In the genomic region with DNA sequence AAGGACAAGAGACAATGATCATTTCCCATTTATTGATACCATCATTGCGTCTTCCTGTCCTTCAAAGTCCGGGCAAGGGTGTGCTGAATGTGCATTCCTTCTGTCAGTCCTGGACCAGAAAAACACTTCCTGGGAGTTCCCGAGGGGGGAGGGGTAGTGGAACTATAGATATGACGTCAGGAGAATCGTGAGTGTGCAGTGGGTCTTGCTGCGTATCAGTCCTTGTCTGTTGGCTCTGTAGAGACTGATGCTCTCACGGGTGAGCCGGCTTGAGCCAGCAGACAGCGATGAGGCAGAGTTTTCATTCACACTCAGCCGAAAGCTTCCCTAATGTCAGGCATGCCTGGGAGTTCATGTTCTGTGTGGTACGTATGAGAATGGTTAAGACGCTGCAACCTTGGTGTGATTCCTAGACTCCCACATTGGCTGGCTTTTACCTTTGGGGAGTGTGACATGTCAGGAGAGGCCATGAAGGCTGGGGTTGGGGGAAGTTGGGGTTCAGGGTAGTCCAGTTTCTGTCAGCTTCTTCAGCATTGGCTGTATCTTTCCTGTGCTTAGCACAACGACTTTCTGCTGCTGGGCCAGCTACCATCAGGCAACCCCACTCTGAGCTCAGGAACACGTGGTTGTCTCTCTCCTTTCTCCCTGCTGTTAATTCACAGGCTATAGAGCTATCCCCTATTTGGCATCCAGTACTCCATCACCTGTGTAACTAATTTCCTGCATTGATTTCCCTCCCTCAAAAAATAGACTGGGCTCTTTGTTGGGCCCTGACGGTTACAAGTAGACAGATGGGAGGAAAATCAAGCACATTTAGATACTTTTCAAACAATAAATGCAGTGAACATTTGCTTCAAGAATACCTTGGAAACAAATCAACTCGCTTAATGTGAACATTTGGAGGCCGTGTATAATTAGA, we compare ENCODE assay signal across 10 mouse cellular contexts.
DNase-seq lines count a peak whose midpoint lies in the region; ATAC-seq and TF ChIP-seq lines count a peak whose summit lies in the region.
"Had no signal": no experiment of that assay in that cellular context is flagged by ENCODE, and none has a peak within 500 bp of the region (broad histone marks: within the 10 kb centered on the region; RNA-seq: fewer than 3 reads in every experiment).

No protein-coding gene starts in this region.

- H3K9ac ChIP-seq in intestine, embryonic 14.5 days (ENCODE audit: low read length), result no peak overlapping the region
- H3K9ac ChIP-seq in intestine, postnatal 0 days (ENCODE audit: low read depth, low read length), result no peak overlapping the region
- no peak overlapping the region for H3K9ac ChIP-seq in neural tube, embryonic 12.5 days
- no peak overlapping the region for H3K9ac ChIP-seq in heart, embryonic 12.5 days
- H3K9ac ChIP-seq in stomach, embryonic 16.5 days (ENCODE audit: low read length), result no peak overlapping the region
- H3K9ac ChIP-seq: liver, embryonic 12.5 days had no signal

- 54% methylated on average over 17 of the region's 17 CpGs for WGBS in intestine, embryonic 14.5 days
- WGBS in intestine, postnatal 0 days, result 59% methylated on average over 17 of the region's 17 CpGs
- 70% methylated on average over 17 of the region's 17 CpGs for WGBS in neural tube, embryonic 12.5 days
- 46% methylated on average over 17 of the region's 17 CpGs for WGBS in heart, embryonic 12.5 days
- 52% methylated on average over 17 of the region's 17 CpGs for WGBS in stomach, embryonic 16.5 days

- peak; percentile 62 for DNase-seq in intestine, embryonic 14.5 days (ENCODE audit: low spot score)
- DNase-seq in neural tube, embryonic 10.5 days (ENCODE audit: extremely low spot score, low spot score), result no peak
- no peak for DNase-seq in c-Kit-positive CD71-positive TER-119-positive erythroid progenitor cells, embryonic 14.5 days (ENCODE audit: low spot score)
- no peak for DNase-seq in frontal cortex, postnatal 14 days (ENCODE audit: low spot score in 2 of 2)
- DNase-seq: thymus, postnatal 25 days had no signal

- no peaks in the 10 kb centered on the region for H3K27me3 ChIP-seq in intestine, embryonic 14.5 days (replicated peaks; ENCODE audit: control insufficient read depth, insufficient read depth, low read length)
- H3K27me3 ChIP-seq in intestine, postnatal 0 days (replicated peaks; ENCODE audit: control insufficient read depth, insufficient read depth, low read length), result no peaks in the 10 kb centered on the region
- no peaks in the 10 kb centered on the region for H3K27me3 ChIP-seq in neural tube, embryonic 12.5 days (replicated peaks)
- H3K27me3 ChIP-seq in heart, embryonic 12.5 days (replicated peaks), result no peaks in the 10 kb centered on the region
- no peaks in the 10 kb centered on the region for H3K27me3 ChIP-seq in stomach, embryonic 16.5 days (ENCODE audit: control insufficient read depth, insufficient read depth, low read length)
- H3K27me3 ChIP-seq: liver, embryonic 12.5 days had no signal

- no peak overlapping the region for H3K4me2 ChIP-seq in intestine, embryonic 14.5 days (ENCODE audit: low read length)
- H3K4me2 ChIP-seq in intestine, postnatal 0 days (replicated peaks; ENCODE audit: low read depth), result no peak overlapping the region
- no peak overlapping the region for H3K4me2 ChIP-seq in neural tube, embryonic 12.5 days (replicated peaks)
- H3K4me2 ChIP-seq in heart, embryonic 12.5 days, result peak overlapping the region; percentile 27
- H3K4me2 ChIP-seq in stomach, embryonic 16.5 days (ENCODE audit: low read depth, low read length), result no peak overlapping the region
- H3K4me2 ChIP-seq: liver, embryonic 12.5 days had no signal

- no peak overlapping the region for H3K4me3 ChIP-seq in intestine, embryonic 14.5 days (ENCODE audit: low read depth, low read length)
- H3K4me3 ChIP-seq in intestine, postnatal 0 days (ENCODE audit: low read depth, low read length), result no peak overlapping the region
- H3K4me3 ChIP-seq in neural tube, embryonic 12.5 days, result no peak overlapping the region
- H3K4me3 ChIP-seq in heart, embryonic 12.5 days, result no peak overlapping the region
- no peak overlapping the region for H3K4me3 ChIP-seq in stomach, embryonic 16.5 days (replicated peaks; ENCODE audit: low read length)
- H3K4me3 ChIP-seq: liver, embryonic 12.5 days had no signal

- H3K36me3 ChIP-seq in intestine, embryonic 14.5 days (ENCODE audit: control insufficient read depth, insufficient read depth, low read length), result no peaks in the 10 kb centered on the region
- no peaks in the 10 kb centered on the region for H3K36me3 ChIP-seq in intestine, postnatal 0 days (ENCODE audit: control insufficient read depth, insufficient read depth)
- no peaks in the 10 kb centered on the region for H3K36me3 ChIP-seq in neural tube, embryonic 12.5 days
- no peaks in the 10 kb centered on the region for H3K36me3 ChIP-seq in heart, embryonic 12.5 days
- H3K36me3 ChIP-seq in stomach, embryonic 16.5 days (ENCODE audit: control insufficient read depth, insufficient read depth, low read length), result no peaks in the 10 kb centered on the region
- H3K36me3 ChIP-seq: liver, embryonic 12.5 days had no signal

- peak overlapping the region; percentile 81 for H3K27ac ChIP-seq in intestine, embryonic 14.5 days (ENCODE audit: low read depth)
- no peak overlapping the region for H3K27ac ChIP-seq in intestine, postnatal 0 days (ENCODE audit: low read depth, low read length)
- no peak overlapping the region for H3K27ac ChIP-seq in neural tube, embryonic 12.5 days
- no peak overlapping the region for H3K27ac ChIP-seq in heart, embryonic 12.5 days (ENCODE audit: poor library complexity, severe bottlenecking)
- peak overlapping the region; percentile 82 for H3K27ac ChIP-seq in stomach, embryonic 16.5 days (ENCODE audit: low read length)
- H3K27ac ChIP-seq: liver, embryonic 12.5 days had no signal

- TF ChIP-seq CTCF in intestine, postnatal 0 days (IDR thresholded peaks at IDR 0.05; ENCODE audit: low read depth), result no peak

- ATAC-seq in intestine, embryonic 14.5 days (replicated peaks; ENCODE audit: low FRiP score, low TSS enrichment, low read depth), result no peak
- ATAC-seq in intestine, postnatal 0 days, result no peak
- peak; percentile 65; the same call in 1 of the 2 replicates for ATAC-seq in neural tube, embryonic 12.5 days (ENCODE audit: low FRiP score, low read depth)
- peak; percentile 55; the same call in 1 of the 2 replicates for ATAC-seq in heart, embryonic 12.5 days (ENCODE audit: insufficient number of reproducible peaks, low FRiP score)
- peak; percentile 17; the same call in 1 of the 2 replicates for ATAC-seq in stomach, embryonic 16.5 days (ENCODE audit: insufficient read depth, low FRiP score)
- ATAC-seq: liver, embryonic 12.5 days had no signal

- peaks cover 20% of the 10 kb centered on the region for H3K4me1 ChIP-seq in intestine, embryonic 14.5 days (replicated peaks; ENCODE audit: control insufficient read depth, insufficient read depth, low read length)
- no peaks in the 10 kb centered on the region; the same call in 1 of the 2 replicates for H3K4me1 ChIP-seq in intestine, postnatal 0 days (replicated peaks; ENCODE audit: control insufficient read depth, insufficient read depth, low read length)
- peaks cover 12% of the 10 kb centered on the region for H3K4me1 ChIP-seq in neural tube, embryonic 12.5 days
- peaks cover 47% of the 10 kb centered on the region for H3K4me1 ChIP-seq in heart, embryonic 12.5 days (replicated peaks)
- H3K4me1 ChIP-seq in stomach, embryonic 16.5 days (ENCODE audit: control insufficient read depth, insufficient read depth, low read length), result peaks cover 23% of the 10 kb centered on the region
- H3K4me1 ChIP-seq: liver, embryonic 12.5 days had no signal

- H3K9me3 ChIP-seq in intestine, embryonic 14.5 days (ENCODE audit: control insufficient read depth, low read length), result no peaks in the 10 kb centered on the region
- H3K9me3 ChIP-seq in intestine, postnatal 0 days (ENCODE audit: control insufficient read depth), result no peaks in the 10 kb centered on the region
- H3K9me3 ChIP-seq in neural tube, embryonic 12.5 days, result no peaks in the 10 kb centered on the region
- no peaks in the 10 kb centered on the region for H3K9me3 ChIP-seq in heart, embryonic 12.5 days (replicated peaks)
- H3K9me3 ChIP-seq in stomach, embryonic 16.5 days (replicated peaks; ENCODE audit: control insufficient read depth, low read length), result no peaks in the 10 kb centered on the region
- H3K9me3 ChIP-seq: liver, embryonic 12.5 days had no signal

Comparison
In these comparisons a context has a peak if more than half of its experiments do, and no peak if none do; other contexts are left out.
1. H3K27ac ChIP-seq: peak in intestine, embryonic 14.5 days (single experiment) and stomach, embryonic 16.5 days (single experiment); none in intestine, postnatal 0 days (single experiment), neural tube, embryonic 12.5 days (single experiment) and heart, embryonic 12.5 days (single experiment).
2. ATAC-seq: peak in neural tube, embryonic 12.5 days (single experiment), heart, embryonic 12.5 days (single experiment) and stomach, embryonic 16.5 days (single experiment); none in intestine, embryonic 14.5 days (single experiment) and intestine, postnatal 0 days (single experiment).